Mouse (Mus musculus): ENCODE results near the gene Tchhl1. TPM values are rescaled to one million over a fixed set of nuclear protein-coding genes. Genes with fewer than 3 reads are reported as not detected.

Gene Tchhl1
- polyA plus RNA-seq, 1 experiment from 2014 or later = not detected

DNA sequence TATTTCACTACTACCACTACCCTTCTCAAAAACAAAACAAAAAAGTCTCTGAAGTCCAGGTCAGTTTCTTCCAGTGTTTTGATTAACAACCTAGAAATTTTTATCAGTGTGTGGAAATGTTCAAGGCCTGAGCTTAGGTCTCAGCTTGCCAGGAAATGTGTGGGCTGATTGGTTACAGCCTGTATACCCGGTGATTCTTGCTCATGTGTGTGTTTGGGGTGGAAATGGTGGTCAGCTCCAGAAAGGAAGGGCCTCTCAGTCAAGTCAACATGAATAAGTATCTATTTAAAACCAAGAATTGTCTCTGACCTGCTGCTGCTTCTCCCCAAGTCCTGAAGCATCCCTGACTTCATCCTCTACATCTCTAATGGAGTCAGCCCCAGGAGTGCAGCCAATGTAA is 40.7 kb downstream of the Tchhl1 start:
- no peak for DNase-seq (ENCODE audit: extremely low spot score, low spot score)
- no peak overlapping the region for H3K4me3 ChIP-seq
- H3K4me1 ChIP-seq = 0 out of 2 replicates have a peak, but pooled peaks cover 6% of the 10 kb centered on the region
- H3K9me3 ChIP-seq = no peaks in the 10 kb centered on the region
- no peaks in the 10 kb centered on the region for H3K36me3 ChIP-seq (replicated peaks)
- H3K27ac ChIP-seq = no peak overlapping the region
- 80% methylated on average over 1 of the region's 1 CpGs for WGBS
- H3K27me3 ChIP-seq (ENCODE audit: poor library complexity, severe bottlenecking) = no peaks in the 10 kb centered on the region

DNA sequence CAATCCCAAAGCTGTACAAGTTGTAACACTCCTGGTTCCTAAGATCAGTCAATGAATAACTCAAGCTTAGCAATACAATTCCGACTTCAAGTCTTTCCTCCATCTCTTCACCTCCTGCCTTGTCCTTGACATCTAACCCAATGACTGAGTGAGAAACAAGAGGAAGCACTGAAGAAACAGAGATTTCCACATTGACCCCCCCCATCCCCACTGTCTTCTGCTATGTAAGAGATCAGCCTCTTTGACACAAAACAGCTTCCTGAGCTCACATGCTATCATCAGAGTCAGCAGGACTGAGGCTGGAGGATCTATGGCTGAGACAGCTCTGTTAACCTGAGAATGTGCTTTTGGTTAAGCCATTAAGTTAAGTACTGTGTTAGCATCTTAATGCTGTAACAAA is 42.5 kb downstream of the Tchhl1 start:
- 88% methylated on average over 1 of the region's 1 CpGs for WGBS
- H3K4me1 ChIP-seq = 0 out of 2 replicates have a peak, but pooled peaks cover 5% of the 10 kb centered on the region
- H3K27ac ChIP-seq = no peak overlapping the region
- H3K36me3 ChIP-seq (replicated peaks) = no peaks in the 10 kb centered on the region
- no peaks in the 10 kb centered on the region for H3K27me3 ChIP-seq (ENCODE audit: poor library complexity, severe bottlenecking)
- no peak for DNase-seq (ENCODE audit: extremely low spot score, low spot score)
- H3K9me3 ChIP-seq = no peaks in the 10 kb centered on the region
- H3K4me3 ChIP-seq = no peak overlapping the region

DNA sequence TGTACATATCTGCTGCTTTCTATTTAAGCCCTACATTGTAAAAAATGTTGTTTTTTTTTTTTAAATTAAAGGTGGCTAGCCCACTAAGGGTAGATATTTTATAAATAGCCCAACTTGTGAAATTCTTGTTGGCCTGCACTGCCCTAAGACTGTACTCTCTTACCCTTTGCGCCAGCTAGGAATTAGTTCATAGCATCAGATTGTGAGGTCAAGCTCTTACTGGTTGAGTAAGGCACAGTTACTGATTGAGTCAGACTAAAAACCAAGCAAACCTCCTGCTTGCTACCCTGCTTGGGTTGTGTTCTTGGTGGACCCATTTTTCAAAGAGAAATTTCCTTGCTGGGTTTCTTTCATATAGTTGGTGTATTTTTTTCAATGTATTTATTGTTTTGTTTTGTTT is 43.2 kb downstream of the Tchhl1 start:
- H3K27ac ChIP-seq = no peak overlapping the region
- H3K27me3 ChIP-seq (ENCODE audit: poor library complexity, severe bottlenecking) = no peaks in the 10 kb centered on the region
- 93% methylated on average over 1 of the region's 1 CpGs for WGBS
- H3K4me3 ChIP-seq = no peak overlapping the region
- DNase-seq (ENCODE audit: extremely low spot score, low spot score) = no peak
- H3K9me3 ChIP-seq = no peaks in the 10 kb centered on the region
- no peaks in the 10 kb centered on the region for H3K4me1 ChIP-seq
- H3K36me3 ChIP-seq (replicated peaks) = no peaks in the 10 kb centered on the region

GRCm38 (mm10) chr3:93512386-93513101 is 44.0 kb downstream of the Tchhl1 start:
- Histone ChIP-seq H3K9me3 (no peaks in the 10 kb centered on the region), H3K27me3 (ENCODE audit: poor library complexity, severe bottlenecking) (no peaks in the 10 kb centered on the region), H3K4me1 (no peaks in the 10 kb centered on the region), H3K27ac (no peak overlapping the region), H3K36me3 (replicated peaks) (no peaks in the 10 kb centered on the region), H3K4me3 (no peak overlapping the region)
- no peak for DNase-seq (ENCODE audit: extremely low spot score, low spot score)
- 83% methylated on average over 7 of the region's 7 CpGs for WGBS

DNA sequence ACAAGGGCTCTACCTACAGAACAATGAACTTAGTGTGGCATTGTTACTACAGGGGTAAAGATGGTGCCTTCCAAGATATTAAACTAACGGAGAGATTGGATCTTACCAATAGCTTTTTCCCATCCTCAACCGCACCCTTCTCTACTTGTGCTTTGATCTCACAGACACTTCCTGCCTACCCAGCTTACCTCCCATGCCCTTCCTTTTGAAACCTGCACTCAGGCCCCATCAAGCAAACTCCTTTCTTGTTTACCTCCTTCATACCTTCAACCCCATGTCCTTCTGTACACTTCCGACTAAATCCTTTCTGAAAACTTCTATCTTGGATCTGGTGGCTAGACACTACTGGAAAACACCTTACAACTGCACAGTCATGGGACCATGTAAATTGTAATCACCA is 46.1 kb downstream of the Tchhl1 start:
- Histone ChIP-seq H3K36me3 (replicated peaks) (no peaks in the 10 kb centered on the region), H3K4me3 (no peak overlapping the region), H3K4me1 (no peaks in the 10 kb centered on the region), H3K9me3 (no peaks in the 10 kb centered on the region), H3K27ac (no peak overlapping the region), H3K27me3 (ENCODE audit: poor library complexity, severe bottlenecking) (0 out of 2 replicates have a peak, but pooled peaks cover 3% of the 10 kb centered on the region)
- WGBS = 96% methylated on average over 3 of the region's 3 CpGs
- DNase-seq (ENCODE audit: extremely low spot score, low spot score) = no peak

- Histone ChIP-seq H3K27ac (no peak overlapping the region), H3K9me3 (no peaks in the 10 kb centered on the region), H3K36me3 (replicated peaks) (no peaks in the 10 kb centered on the region), H3K4me3 (no peak overlapping the region), H3K27me3 (ENCODE audit: poor library complexity, severe bottlenecking) (peaks cover 14% of the 10 kb centered on the region), H3K4me1 (peaks cover 5% of the 10 kb centered on the region)
- DNase-seq (ENCODE audit: extremely low spot score, low spot score) = no peak
- 94% methylated on average over 2 of the region's 2 CpGs for WGBS
Measured at GRCm38 (mm10) chr3:93517343-93517742, 48.8 kb downstream of the Tchhl1 start.

DNA sequence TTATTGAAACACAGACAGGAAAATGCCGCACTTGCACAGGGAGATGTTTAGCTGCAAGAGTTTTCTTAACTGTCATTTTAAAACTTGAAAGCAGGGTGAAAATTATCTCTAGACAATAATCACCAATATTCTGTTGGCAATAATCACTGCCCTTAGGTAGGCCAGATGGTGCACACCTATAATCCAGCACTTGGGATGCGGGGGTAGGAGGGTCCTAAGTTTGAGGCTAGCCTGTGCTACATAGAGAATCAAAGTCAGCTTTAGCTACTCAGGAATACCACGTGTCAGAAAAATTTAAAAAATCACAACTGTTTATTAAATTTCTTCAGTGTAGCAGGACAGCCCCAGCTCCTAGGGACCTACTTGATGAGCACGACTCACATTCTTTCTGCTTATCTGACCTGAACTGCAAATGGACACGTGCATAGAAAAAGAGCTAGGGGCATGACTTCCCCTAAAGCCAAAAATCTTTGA is 51.3 kb downstream of the Tchhl1 start:
- H3K27me3 ChIP-seq (ENCODE audit: poor library complexity, severe bottlenecking) = peaks cover 14% of the 10 kb centered on the region
- H3K4me3 ChIP-seq = peak overlapping the region; percentile 65
- no peak for DNase-seq (ENCODE audit: extremely low spot score, low spot score)
- no peaks in the 10 kb centered on the region for H3K9me3 ChIP-seq
- H3K36me3 ChIP-seq (replicated peaks) = no peaks in the 10 kb centered on the region
- WGBS = 55% methylated on average over 5 of the region's 5 CpGs
- H3K27ac ChIP-seq = peak overlapping the region; percentile 83; the same call in 1 of the 2 replicates
- H3K4me1 ChIP-seq = peaks cover 5% of the 10 kb centered on the region

DNA sequence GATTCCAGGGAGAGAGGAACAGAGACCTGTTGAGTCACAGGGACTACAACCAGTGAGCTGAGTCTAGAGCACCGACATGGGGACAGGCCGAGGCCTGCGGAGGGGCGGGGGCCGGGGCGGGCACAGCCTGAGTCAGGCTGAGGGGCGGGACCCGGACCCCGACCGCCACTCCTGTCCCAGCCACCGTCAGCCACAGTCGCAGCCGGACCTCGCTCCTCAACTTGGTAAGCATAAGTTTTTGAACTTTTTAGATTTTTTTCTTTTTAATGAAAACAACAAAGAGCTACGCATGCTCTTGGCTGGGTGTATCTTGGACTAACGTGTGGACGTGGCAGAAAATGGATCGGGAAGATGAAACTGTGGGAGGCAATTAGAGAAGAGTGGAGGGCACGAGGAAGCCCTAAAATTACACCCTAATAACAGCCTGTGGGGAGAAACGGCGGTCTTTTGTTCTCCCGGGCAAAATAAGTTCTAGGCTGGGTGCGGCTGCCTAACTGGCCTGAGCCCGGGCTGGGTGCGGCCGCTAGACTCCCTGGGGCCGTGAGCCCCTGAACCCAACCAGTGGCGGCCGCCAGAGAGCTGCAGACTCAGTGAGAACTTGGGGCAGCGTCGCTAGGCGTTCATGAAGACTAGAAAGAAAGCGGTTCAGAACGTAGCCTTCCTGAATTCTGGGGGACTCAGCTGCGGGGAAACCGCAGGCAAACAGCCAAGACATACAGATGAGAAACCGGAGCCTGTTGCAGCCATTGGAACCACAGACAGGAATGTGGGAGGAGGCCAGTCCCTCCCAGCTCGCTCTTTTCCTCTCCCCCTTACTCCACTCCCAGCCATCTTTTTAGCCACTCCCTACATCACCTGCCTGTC is 52.0 kb downstream of the Tchhl1 start, which contains the start of gene S100a11:
Gene S100a11 (plus strand): TSS at position 159 of the 864 bp plus-strand sequence.
- DNase-seq (ENCODE audit: extremely low spot score, low spot score) = peak; percentile 56
- Histone ChIP-seq H3K9me3 (no peaks in the 10 kb centered on the region), H3K4me3 (peak within 1 kb of the TSS; percentile 65), H3K27me3 (ENCODE audit: poor library complexity, severe bottlenecking) (peaks cover 14% of the 10 kb centered on the region), H3K27ac (peak within 1 kb of the TSS; percentile 83), H3K4me1 (peaks cover 5% of the 10 kb centered on the region), H3K36me3 (replicated peaks) (no peaks in the 10 kb centered on the region)
- WGBS = under 1% methylated on average over 38 of the region's 38 CpGs

Small RNA genes within 50 kb of the gene (microRNA-seq; reads per million reads assigned to microRNA genes)
- not detected for gene Gm22752

Other genes starting within 250 kb of the Tchhl1 start
- not detected in 2 replicates for gene Flg, start 195.2 kb upstream of the Tchhl1 start, polyA plus RNA-seq (2016; fragmentation: Nextera tagmentation; extraction: Ambion mirVana)
- gene Hrnr, start 149.0 kb upstream of the Tchhl1 start, polyA plus RNA-seq (2016; fragmentation: Nextera tagmentation; extraction: Ambion mirVana) = not detected in 2 replicates
- gene Rptn, start 75.1 kb upstream of the Tchhl1 start, polyA plus RNA-seq (2016; fragmentation: Nextera tagmentation; extraction: Ambion mirVana) = not detected in 2 replicates
- 0.30 and 0.37 TPM in 2 replicates for gene Tchh, start 26.4 kb upstream of the Tchhl1 start, polyA plus RNA-seq (2016; fragmentation: Nextera tagmentation; extraction: Ambion mirVana)
- 211 and 229 TPM in 2 replicates for gene S100a11, start 51.7 kb downstream of the Tchhl1 start, polyA plus RNA-seq (2016; fragmentation: Nextera tagmentation; extraction: Ambion mirVana)
- 93.1 and 94.7 TPM in 2 replicates for gene S100a10, start 86.3 kb downstream of the Tchhl1 start, polyA plus RNA-seq (2016; fragmentation: Nextera tagmentation; extraction: Ambion mirVana)
- not detected in 2 replicates for gene Tdpoz2, start 183.9 kb downstream of the Tchhl1 start, polyA plus RNA-seq (2016; fragmentation: Nextera tagmentation; extraction: Ambion mirVana)
- gene Tdpoz1, start 207.6 kb downstream of the Tchhl1 start, polyA plus RNA-seq (2016; fragmentation: Nextera tagmentation; extraction: Ambion mirVana) = not detected in 2 replicates
- not detected in 2 replicates for gene Gm37596, start 224.3 kb downstream of the Tchhl1 start, polyA plus RNA-seq (2016; fragmentation: Nextera tagmentation; extraction: Ambion mirVana)

All from forebrain, embryonic 10.5 days (tissue).